Mouse (Mus musculus): ENCODE data around the gene Pde3a. TPM values are rescaled to one million over a fixed set of nuclear protein-coding genes. Genes with fewer than 3 reads are reported as not detected.

The Pde3a gene
- polyA plus RNA-seq, 1 experiment = 8.9 TPM

GRCm38 (mm10) chr6:141495634-141496418, 246.8 kb downstream of the Pde3a start:
- Histone ChIP-seq H3K4me3 (ENCODE audit: insufficient read depth, low read length) (no peak overlapping the region), H3K4me1 (ENCODE audit: control insufficient read depth, insufficient read depth, low read length) (no peaks in the 10 kb centered on the region), H3K27ac (ENCODE audit: insufficient read depth, low read length) (no peak overlapping the region)
- no peak for TF ChIP-seq CTCF (IDR thresholded peaks at IDR 0.05; ENCODE audit: borderline replicate concordance, insufficient read depth, low read length)
- TF ChIP-seq POLR2A (IDR thresholded peaks at IDR 0.05; ENCODE audit: low read depth, low read length) = no peak

GRCm38 (mm10) chr6:141499511-141499910, 250.4 kb downstream of the Pde3a start:
- TF ChIP-seq POLR2A (IDR thresholded peaks at IDR 0.05; ENCODE audit: low read depth, low read length) (no peak), CTCF (IDR thresholded peaks at IDR 0.05; ENCODE audit: borderline replicate concordance, insufficient read depth, low read length) (no peak)
- Histone ChIP-seq H3K27ac (ENCODE audit: insufficient read depth, low read length) (no peak overlapping the region), H3K4me3 (ENCODE audit: insufficient read depth, low read length) (no peak overlapping the region), H3K4me1 (ENCODE audit: control insufficient read depth, insufficient read depth, low read length) (no peaks in the 10 kb centered on the region)

- H3K4me3 ChIP-seq (ENCODE audit: insufficient read depth, low read length) = no peak overlapping the region
- TF ChIP-seq CTCF (IDR thresholded peaks at IDR 0.05; ENCODE audit: borderline replicate concordance, insufficient read depth, low read length) (no peak), POLR2A (IDR thresholded peaks at IDR 0.05; ENCODE audit: low read depth, low read length) (no peak)
These were observed 252.1 kb downstream of the Pde3a start for GRCm38 (mm10) chr6:141501171-141501570.

GRCm38 (mm10) chr6:141522541-141522940, 273.5 kb downstream of the Pde3a start:
- Histone ChIP-seq H3K4me1 (ENCODE audit: control insufficient read depth, insufficient read depth, low read length) (no peaks in the 10 kb centered on the region), H3K27ac (ENCODE audit: insufficient read depth, low read length) (no peak overlapping the region), H3K4me3 (ENCODE audit: insufficient read depth, low read length) (no peak overlapping the region)
- TF ChIP-seq POLR2A (IDR thresholded peaks at IDR 0.05; ENCODE audit: low read depth, low read length) (no peak), CTCF (IDR thresholded peaks at IDR 0.05; ENCODE audit: borderline replicate concordance, insufficient read depth, low read length) (no peak)

More at GRCm38 (mm10) chr6:141501171-141501570, 252.1 kb downstream of the Pde3a start:
- Histone ChIP-seq H3K27ac (ENCODE audit: insufficient read depth, low read length) (no peak overlapping the region), H3K4me1 (ENCODE audit: control insufficient read depth, insufficient read depth, low read length) (no peaks in the 10 kb centered on the region)

- TF ChIP-seq POLR2A (IDR thresholded peaks at IDR 0.05; ENCODE audit: low read depth, low read length) = no peak
- TF ChIP-seq CTCF (IDR thresholded peaks at IDR 0.05; ENCODE audit: borderline replicate concordance, insufficient read depth, low read length) = no peak
- H3K4me1 ChIP-seq (ENCODE audit: control insufficient read depth, insufficient read depth, low read length) = no peaks in the 10 kb centered on the region
- no peak within 1 kb of the TSS for H3K4me3 ChIP-seq (ENCODE audit: insufficient read depth, low read length)
- H3K27ac ChIP-seq (ENCODE audit: insufficient read depth, low read length) = no peak within 1 kb of the TSS
These were observed 274.9 kb downstream of the Pde3a start, which contains the start of gene Slco1c1 for GRCm38 (mm10) chr6:141523747-141524640. Gene Slco1c1, plus strand, starts transcription at chr6:141524368.

- H3K4me3 ChIP-seq (ENCODE audit: insufficient read depth, low read length) = no peak overlapping the region
- TF ChIP-seq CTCF (IDR thresholded peaks at IDR 0.05; ENCODE audit: borderline replicate concordance, insufficient read depth, low read length) = no peak
- TF ChIP-seq POLR2A (IDR thresholded peaks at IDR 0.05; ENCODE audit: low read depth, low read length) = no peak
- no peak overlapping the region for H3K27ac ChIP-seq (ENCODE audit: insufficient read depth, low read length)
- H3K4me1 ChIP-seq (ENCODE audit: control insufficient read depth, insufficient read depth, low read length) = no peaks in the 10 kb centered on the region
These were observed 276.7 kb downstream of the Pde3a start for GRCm38 (mm10) chr6:141525787-141526186.

- no peak overlapping the region for H3K27ac ChIP-seq (ENCODE audit: insufficient read depth, low read length)
- no peak overlapping the region for H3K4me3 ChIP-seq (ENCODE audit: insufficient read depth, low read length)
- no peaks in the 10 kb centered on the region for H3K4me1 ChIP-seq (ENCODE audit: control insufficient read depth, insufficient read depth, low read length)
- no peak for TF ChIP-seq POLR2A (IDR thresholded peaks at IDR 0.05; ENCODE audit: low read depth, low read length)
- TF ChIP-seq CTCF (IDR thresholded peaks at IDR 0.05; ENCODE audit: borderline replicate concordance, insufficient read depth, low read length) = no peak
These were observed 281.8 kb downstream of the Pde3a start for GRCm38 (mm10) chr6:141530865-141531264.

- Histone ChIP-seq H3K27ac (ENCODE audit: insufficient read depth, low read length) (no peak overlapping the region), H3K4me1 (ENCODE audit: control insufficient read depth, insufficient read depth, low read length) (no peaks in the 10 kb centered on the region), H3K4me3 (ENCODE audit: insufficient read depth, low read length) (no peak overlapping the region)
- TF ChIP-seq POLR2A (IDR thresholded peaks at IDR 0.05; ENCODE audit: low read depth, low read length) (no peak), CTCF (IDR thresholded peaks at IDR 0.05; ENCODE audit: borderline replicate concordance, insufficient read depth, low read length) (no peak)
These were observed 288.2 kb downstream of the Pde3a start for GRCm38 (mm10) chr6:141537298-141537697.

GRCm38 (mm10) chr6:141541136-141541535, 292.1 kb downstream of the Pde3a start:
- TF ChIP-seq POLR2A (IDR thresholded peaks at IDR 0.05; ENCODE audit: low read depth, low read length) = no peak
- TF ChIP-seq CTCF (IDR thresholded peaks at IDR 0.05; ENCODE audit: borderline replicate concordance, insufficient read depth, low read length) = no peak
- no peak overlapping the region for H3K4me3 ChIP-seq (ENCODE audit: insufficient read depth, low read length)
- no peak overlapping the region for H3K27ac ChIP-seq (ENCODE audit: insufficient read depth, low read length)

More at GRCm38 (mm10) chr6:141541136-141541535, 292.1 kb downstream of the Pde3a start:
- H3K4me1 ChIP-seq (ENCODE audit: control insufficient read depth, insufficient read depth, low read length) = no peaks in the 10 kb centered on the region

Data from embryonic fibroblast, embryonic 13.5 days (primary cell).